Comparison of ENCODE assay signal across 1 mouse cellular context in the genomic region with DNA sequence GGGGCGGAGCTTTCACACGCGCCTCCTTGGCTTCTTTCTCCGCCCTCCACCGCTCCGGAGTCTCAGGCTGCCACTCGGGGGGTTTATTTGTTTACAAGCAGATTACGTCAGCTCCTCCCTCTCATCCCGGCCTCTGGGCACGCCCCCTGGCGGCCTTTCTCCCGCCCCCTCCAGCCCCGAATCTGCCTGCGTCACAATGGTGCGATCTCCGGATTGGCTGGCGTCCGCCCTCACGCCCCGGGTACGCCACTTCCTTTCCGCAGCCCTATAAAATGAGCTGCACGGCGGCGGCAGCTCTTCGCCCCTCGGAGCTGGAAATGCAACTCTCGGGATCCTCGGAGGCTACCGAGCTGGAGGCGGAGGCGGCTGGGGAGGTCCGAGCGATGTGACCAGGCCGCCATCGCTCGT.
TF ChIP-seq lines count a peak whose summit lies in the region.

A gene (plus strand): TSS at position 298 of the 408 bp plus-strand sequence.

TF ChIP-seq in CH12.LX, 34 proteins besides CTCF, POLR2A, EP300 and RAD21 (continued from another document):
- TF ChIP-seq USF2 (conservative IDR thresholded peaks at IDR 0.05; ENCODE audit: low read depth, low read length) (no peak), E2F4 (IDR thresholded peaks at IDR 0.05; ENCODE audit: insufficient replicate concordance, low read depth, low read length) (no peak)
TF ChIP-seq in CH12.LX: peak in this region for 10.
